Mouse (Mus musculus): ENCODE measurements around the gene Frmd4a.
"Not testable (repeated sequence)": the region's sequence is repeated elsewhere in the genome, so short reads cannot be mapped to it uniquely, and the experiment has no call there.

Gene Frmd4a

GRCm38 (mm10) chr2:4222497-4222828, 204.9 kb downstream of the Frmd4a start:
- DNase-seq (ENCODE audit: low read depth), result no peak

GRCm38 (mm10) chr2:4223316-4223715, 205.8 kb downstream of the Frmd4a start:
- DNase-seq (ENCODE audit: low read depth), result no peak

- no peak for DNase-seq (ENCODE audit: low read depth)
These were observed 209.5 kb downstream of the Frmd4a start for GRCm38 (mm10) chr2:4226941-4227558.

- DNase-seq (ENCODE audit: low read depth), result no peak
These were observed 210.0 kb downstream of the Frmd4a start for GRCm38 (mm10) chr2:4227563-4227962.

GRCm38 (mm10) chr2:4228510-4228909, 211.0 kb downstream of the Frmd4a start:
- DNase-seq (ENCODE audit: low read depth), result no peak

- no peak for DNase-seq (ENCODE audit: low read depth)
These were observed 214.8 kb downstream of the Frmd4a start for GRCm38 (mm10) chr2:4232335-4232734.

- no peak for DNase-seq (ENCODE audit: low read depth)
These were observed 215.3 kb downstream of the Frmd4a start for GRCm38 (mm10) chr2:4232761-4233322.

DNA sequence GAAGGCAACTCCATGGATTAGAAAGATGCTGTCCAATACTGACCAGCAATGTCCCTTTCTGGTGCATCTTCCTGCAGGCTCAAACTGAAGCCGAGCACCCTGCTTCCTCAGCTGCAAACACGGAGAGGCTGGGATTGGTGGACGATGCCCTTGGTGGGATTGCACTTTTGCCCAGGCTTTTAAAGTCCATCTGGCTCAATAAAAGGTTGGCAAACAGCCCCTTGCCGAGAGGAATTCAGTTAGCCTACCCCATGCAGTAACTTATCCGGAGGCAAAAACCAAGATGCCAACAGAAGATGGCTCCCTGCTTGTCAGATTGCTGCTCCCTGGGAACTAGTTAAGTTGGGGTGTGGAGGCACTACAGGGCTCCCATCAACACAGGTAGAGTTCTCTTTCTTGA, 220.2 kb downstream of the Frmd4a start:
- no peak for DNase-seq (ENCODE audit: low read depth)

DNA sequence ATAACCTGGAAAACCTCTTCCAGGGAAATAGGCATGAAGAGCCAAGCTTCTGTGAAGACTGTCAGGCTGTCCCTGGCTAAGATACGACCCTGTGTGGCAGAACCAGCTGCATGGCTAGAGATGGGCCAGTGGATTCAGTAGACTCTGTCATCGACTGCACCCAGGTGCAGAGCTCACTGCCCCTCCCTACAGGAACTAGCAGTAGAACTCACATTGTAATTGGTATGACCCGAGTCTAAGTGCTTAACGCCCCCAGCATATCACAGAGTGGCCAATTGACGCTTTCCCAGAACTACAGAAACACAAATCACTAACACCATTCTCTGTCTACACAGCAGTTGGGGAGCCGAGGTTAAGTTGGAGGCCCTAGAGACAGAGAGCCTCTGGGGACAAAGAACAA, 232.2 kb downstream of the Frmd4a start:
- no peak for DNase-seq (ENCODE audit: low read depth)

- DNase-seq (ENCODE audit: low read depth), result no peak
These were observed 235.2 kb downstream of the Frmd4a start for GRCm38 (mm10) chr2:4252541-4253291.

GRCm38 (mm10) chr2:4253348-4253747, 235.8 kb downstream of the Frmd4a start:
- DNase-seq (ENCODE audit: low read depth), result peak; percentile 1

DNA sequence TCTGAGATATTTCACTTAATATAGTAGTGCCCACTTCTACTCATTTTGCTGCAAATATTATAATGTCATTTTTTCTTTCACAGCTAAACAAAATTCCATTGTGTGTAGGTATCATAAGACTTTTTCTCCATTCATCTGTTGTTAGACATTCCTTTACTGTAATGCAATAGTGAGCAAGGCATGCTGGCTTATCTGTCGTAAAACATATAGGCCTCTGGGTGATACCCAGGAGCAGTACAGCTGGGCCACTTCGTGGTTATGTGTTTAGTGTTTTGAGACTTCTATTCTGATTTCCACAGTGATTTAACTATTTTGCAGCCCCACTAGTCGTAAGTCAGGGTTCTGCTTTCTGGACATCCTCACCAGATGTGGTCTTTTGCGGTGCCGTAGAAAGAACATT, 236.6 kb downstream of the Frmd4a start:
- no peak for DNase-seq (ENCODE audit: low read depth)

DNA sequence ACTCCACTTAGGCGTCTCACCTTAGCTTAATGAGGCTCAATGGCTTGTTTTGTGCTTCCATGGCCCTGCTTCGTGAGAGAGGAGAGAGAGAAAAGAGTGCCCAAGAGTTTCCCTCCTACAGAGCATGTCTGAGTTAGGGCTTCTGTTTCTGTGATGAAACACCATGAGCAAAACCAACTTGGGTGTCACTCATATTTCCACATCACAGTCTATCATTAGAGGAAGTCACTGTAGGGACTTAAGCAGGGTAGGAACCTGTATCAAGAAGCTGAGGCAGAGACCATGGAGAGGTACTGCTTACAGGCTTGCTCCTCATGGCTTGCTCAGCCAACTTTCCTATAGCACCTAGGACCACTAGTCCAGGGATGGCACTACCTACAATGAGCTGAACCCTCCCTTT, 238.7 kb downstream of the Frmd4a start:
- DNase-seq (ENCODE audit: low read depth), result no peak

DNA sequence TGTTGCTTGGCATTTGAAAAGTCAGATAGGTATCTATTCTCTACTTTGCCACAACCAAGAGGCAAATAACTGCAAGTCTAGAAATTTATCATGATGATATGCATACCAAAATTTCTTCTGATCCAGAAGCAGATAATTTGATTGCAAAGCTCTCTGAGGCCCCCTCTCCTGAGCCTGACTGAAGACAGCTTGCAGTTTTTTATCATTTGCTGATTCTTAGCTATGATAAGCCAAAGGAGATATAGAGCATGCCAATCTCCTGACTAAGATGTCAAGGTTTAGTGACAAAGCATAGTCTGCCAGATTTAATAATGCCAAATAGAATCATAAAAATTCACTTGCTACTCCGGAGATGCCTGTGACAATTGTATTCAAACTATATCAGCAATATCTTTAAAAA, 240.1 kb downstream of the Frmd4a start:
- DNase-seq (ENCODE audit: low read depth), result no peak

DNA sequence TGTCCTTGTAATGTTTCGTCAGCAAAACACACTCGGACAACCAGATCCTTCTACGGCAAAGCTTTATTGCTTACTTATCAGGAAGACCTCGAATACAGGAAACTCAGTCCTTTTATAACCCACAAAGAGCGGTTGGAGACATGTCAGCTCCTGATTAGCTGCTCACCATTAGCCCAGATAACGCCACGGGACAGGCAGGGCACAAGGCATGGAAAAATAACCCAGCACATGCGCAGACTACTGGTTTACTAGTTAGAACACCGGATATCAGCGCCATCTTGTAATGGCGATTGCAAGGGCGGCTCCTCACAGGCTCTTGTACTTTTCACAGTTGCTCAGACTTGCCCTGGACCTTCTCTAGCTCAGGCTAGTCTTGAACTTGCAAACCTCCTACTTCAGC, 241.3 kb downstream of the Frmd4a start:
- DNase-seq (ENCODE audit: low read depth), result not testable (repeated sequence)

- no peak for DNase-seq (ENCODE audit: low read depth)
These were observed 243.0 kb downstream of the Frmd4a start for GRCm38 (mm10) chr2:4260324-4261058.

GRCm38 (mm10) chr2:4262667-4263066, 245.2 kb downstream of the Frmd4a start:
- no peak for DNase-seq (ENCODE audit: low read depth)

- DNase-seq (ENCODE audit: low read depth), result no peak
These were observed 249.9 kb downstream of the Frmd4a start for GRCm38 (mm10) chr2:4267377-4267776.

DNA sequence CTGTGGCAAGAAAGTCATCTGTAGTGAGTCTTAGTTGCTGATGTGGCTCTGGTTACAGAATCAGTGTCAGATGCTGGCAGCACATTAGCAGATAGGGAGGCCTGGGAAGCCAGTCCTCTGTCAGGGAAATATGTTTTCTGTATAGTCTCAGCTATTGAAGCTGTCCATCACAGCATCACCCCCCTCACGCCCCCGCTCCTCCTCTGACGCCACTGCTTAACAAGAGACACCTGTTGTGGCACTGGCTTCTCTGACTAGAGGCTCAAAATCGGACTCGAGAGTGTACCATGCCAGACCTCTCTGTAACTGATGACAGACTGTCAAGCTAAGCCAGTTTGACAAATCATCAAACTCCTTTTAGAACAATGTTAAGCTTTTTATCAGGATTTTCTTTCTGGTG, 265.3 kb downstream of the Frmd4a start:
- DNase-seq (ENCODE audit: low read depth), result no peak

DNA sequence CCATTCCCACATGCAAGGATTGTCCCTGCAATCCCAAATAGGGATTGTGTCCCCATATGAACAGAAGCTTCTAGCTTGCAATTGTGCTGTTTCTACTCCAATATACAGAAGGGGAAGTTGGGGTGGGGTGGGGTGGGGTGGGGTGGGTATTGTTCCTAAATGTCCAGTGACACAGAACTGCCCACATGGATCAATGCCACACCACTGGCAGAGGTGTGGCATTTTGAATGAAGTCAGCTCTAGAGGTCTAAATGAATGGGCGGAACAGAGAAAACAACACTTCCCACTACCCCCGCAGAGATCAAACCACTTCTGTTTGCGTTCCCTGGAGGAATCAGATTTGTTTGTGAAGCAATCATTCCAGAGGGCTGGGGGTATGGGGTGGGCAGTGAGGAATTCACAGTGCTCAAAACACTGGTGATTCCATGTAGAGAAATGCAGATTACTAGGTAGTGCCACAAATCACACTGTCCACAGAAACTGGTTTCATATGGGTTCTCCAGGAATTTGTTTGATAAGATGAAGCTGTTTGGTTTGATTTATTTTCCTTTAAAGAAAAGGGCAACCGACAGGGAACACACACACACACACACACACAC, 268.3 kb downstream of the Frmd4a start:
- no peak for DNase-seq (ENCODE audit: low read depth)

- DNase-seq (ENCODE audit: low read depth), result no peak
These were observed 268.9 kb downstream of the Frmd4a start for GRCm38 (mm10) chr2:4286390-4286901.

- DNase-seq (ENCODE audit: low read depth), result no peak
These were observed 273.0 kb downstream of the Frmd4a start for GRCm38 (mm10) chr2:4290475-4290874.

Data from induced T-regulatory cell, adult 2 months (primary cell).